Mouse (Mus musculus) regulatory T cell (primary cell): ENCODE results near the gene Bcl2a1d.
"Not testable (repeated sequence)": the region's sequence is repeated elsewhere in the genome, so short reads cannot be mapped to it uniquely, and the experiment has no call there.

Source experiments
- in situ Hi-C: fragments of 300-600 bp; cut with MboI, MseI; formaldehyde crosslinking; loops from one replicate; pipeline ENCODE4 v1.15.1; 2025; ENCODE audit warnings: high pct_unique_total_duplicates

The Bcl2a1d gene

GRCm38 (mm10) chr9:88705157-88705556 lies 26.6 kb downstream of the Bcl2a1d start:
- in situ Hi-C loops = not testable (repeated sequence)

GRCm38 (mm10) chr9:88698746-88699145 lies 33.0 kb downstream of the Bcl2a1d start:
- in situ Hi-C loops = not testable (repeated sequence)

DNA sequence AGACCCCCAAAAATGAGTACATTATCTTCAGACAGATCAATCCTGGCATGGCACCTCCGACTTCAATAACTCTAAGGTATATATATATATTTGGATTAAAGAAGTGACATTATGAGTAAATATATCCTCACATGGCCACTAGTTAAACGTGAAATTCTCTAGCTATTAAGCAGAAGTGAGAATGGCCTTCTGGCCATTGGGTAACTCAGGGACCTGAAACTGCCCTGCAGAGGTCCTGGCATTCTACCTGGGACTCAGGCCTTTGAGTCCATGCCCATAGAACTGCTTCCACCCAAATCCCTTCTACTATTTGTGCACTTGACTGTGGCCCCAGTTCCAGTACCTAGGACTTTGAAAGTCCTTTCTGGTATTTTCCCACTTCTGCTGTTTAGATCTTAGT lies 40.4 kb downstream of the Bcl2a1d start:
- in situ Hi-C loops = not testable (repeated sequence)

DNA sequence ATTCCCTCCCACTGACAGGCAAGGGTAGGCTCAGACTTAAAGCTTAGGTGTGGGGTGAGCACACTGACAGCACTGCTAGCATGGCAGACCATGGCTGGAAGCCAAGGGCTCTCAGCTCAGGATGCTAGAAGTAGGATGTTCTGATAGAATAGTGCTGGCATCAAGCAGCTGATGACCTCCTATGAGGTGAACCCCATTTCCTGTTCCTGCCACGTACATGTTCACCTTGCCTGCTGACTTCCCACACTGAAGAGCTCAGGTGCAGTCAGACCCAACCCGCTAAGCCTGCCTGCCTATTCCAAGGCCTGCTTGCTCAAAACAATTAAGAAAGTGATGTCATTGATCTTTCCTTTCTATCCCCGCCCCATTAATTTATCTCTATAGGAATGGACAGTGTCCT lies 42.3 kb downstream of the Bcl2a1d start:
- in situ Hi-C loops = not testable (repeated sequence)

DNA sequence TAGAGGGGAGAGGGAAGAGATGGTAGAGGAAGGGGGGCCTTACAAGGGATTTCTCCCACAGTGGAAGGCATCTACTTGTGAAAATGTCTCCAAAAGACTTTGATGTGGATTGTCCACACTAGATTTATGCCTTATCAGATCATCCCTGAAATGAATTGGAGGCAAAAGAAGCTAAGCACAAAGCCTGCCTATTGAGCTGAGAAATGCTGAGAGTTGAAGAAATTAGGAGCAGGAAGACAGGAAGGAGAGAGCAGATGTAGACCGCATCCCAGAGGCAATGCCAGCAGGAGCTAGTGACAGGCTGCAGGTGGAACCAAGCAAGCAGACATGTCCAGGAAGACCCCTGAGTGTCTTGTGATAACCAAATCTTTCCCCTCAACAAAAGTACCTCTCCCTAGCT lies 45.0 kb downstream of the Bcl2a1d start:
- in situ Hi-C loops = not testable (repeated sequence)
